Mouse (Mus musculus) cortical plate, adult 2 months (tissue): ENCODE results near the gene Col27a1.

Source experiments
- CTCF ChIP-seq: fragments of 200-500 bp; IDR thresholded peaks from 2 replicates; pipeline ENCODE4 v1.5.1; 2011; ENCODE audit warnings: mild to moderate bottlenecking, control low read depth, low read length; ENCODE audit not compliant: insufficient read depth; ENCODE audit errors: extremely low read depth
- POLR2A ChIP-seq: fragments of 200-500 bp; IDR thresholded peaks from 2 replicates; pipeline ENCODE4 v1.6.1; 2011; ENCODE audit warnings: mild to moderate bottlenecking, low read length, control low read depth; ENCODE audit not compliant: insufficient read depth; ENCODE audit errors: extremely low read depth

- TF ChIP-seq POLR2A: no peak
- TF ChIP-seq CTCF: no peak
Measured at GRCm38 (mm10) chr4:63171969-63172685, 41.7 kb upstream of the Col27a1 start, which contains the start of gene Kif12.
